Comparison of ENCODE assay signal across 26 mouse cellular contexts in the genomic region with DNA sequence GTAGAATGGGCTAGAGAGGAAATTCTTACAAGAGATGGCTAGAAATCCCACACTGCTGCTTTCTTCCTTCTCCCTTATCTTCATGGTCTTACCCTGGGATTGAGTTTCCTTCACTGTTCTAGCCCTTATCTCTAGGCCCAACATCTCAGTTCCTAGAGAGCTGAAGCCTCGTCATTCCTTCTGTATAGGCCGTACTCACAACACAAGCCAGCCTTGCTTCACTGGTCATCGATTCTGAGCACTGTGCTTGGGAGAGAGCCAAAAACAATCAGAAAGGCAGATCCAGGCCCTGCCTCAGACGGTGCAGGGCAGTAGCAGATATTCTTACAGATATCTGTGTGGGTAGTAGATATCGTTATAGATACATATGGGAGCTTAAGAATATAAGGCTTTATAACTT. TPM values are rescaled to one million over a fixed set of nuclear protein-coding genes. Genes with fewer than 3 reads are reported as not detected.
DNase-seq lines count a peak whose midpoint lies in the region; ATAC-seq and TF ChIP-seq lines count a peak whose summit lies in the region.
"Not testable (repeated sequence)": the region's sequence is repeated elsewhere in the genome, so short reads cannot be mapped to it uniquely, and the experiment has no call there.
"Had no signal": no experiment of that assay in that cellular context is flagged by ENCODE, and none has a peak within 500 bp of the region (broad histone marks: within the 10 kb centered on the region; RNA-seq: fewer than 3 reads in every experiment).

No protein-coding gene starts in this region.

- DNase-seq in G1E (ENCODE audit: low spot score); forebrain, embryonic 11.5 days (ENCODE audit: low spot score); liver, embryonic 11.5 days (ENCODE audit: low spot score); liver, postnatal 0 days; midbrain, postnatal 0 days (ENCODE audit: low spot score): not testable (repeated sequence)

- H3K9me3 ChIP-seq in G1E (replicated peaks); forebrain, embryonic 11.5 days (ENCODE audit: control insufficient read depth, low read length); heart, embryonic 14.5 days (ENCODE audit: control insufficient read depth, low read length); kidney, embryonic 15.5 days (replicated peaks); liver, embryonic 11.5 days (ENCODE audit: control insufficient read depth, low read length); liver, postnatal 0 days (ENCODE audit: low read length); midbrain, postnatal 0 days (ENCODE audit: low read length); stomach, embryonic 16.5 days (replicated peaks; ENCODE audit: control insufficient read depth, low read length): not testable (repeated sequence)

- H3K27ac ChIP-seq in forebrain, embryonic 11.5 days (ENCODE audit: low read depth, low read length); heart, embryonic 14.5 days (replicated peaks in 1 of 2; ENCODE audit: control insufficient read depth in 1 of 2, insufficient read depth in 1 of 2, low read depth in 2 of 2, low read length in 2 of 2); kidney, embryonic 15.5 days; liver, embryonic 11.5 days (ENCODE audit: low read depth, low read length); liver, postnatal 0 days (ENCODE audit: low read depth); midbrain, postnatal 0 days (ENCODE audit: low read depth, low read length); stomach, embryonic 16.5 days (ENCODE audit: low read length): not testable (repeated sequence)

- H3K27me3 ChIP-seq in G1E (ENCODE audit: insufficient read depth, low read length); forebrain, embryonic 11.5 days (ENCODE audit: control insufficient read depth, insufficient read depth, low read length); heart, embryonic 14.5 days (ENCODE audit: control insufficient read depth, insufficient read depth, low read length); kidney, embryonic 15.5 days; liver, embryonic 11.5 days (replicated peaks; ENCODE audit: control insufficient read depth, insufficient read depth, low read length); liver, postnatal 0 days (ENCODE audit: insufficient read depth, low read length); midbrain, postnatal 0 days (ENCODE audit: insufficient read depth, low read length); stomach, embryonic 16.5 days (ENCODE audit: control insufficient read depth, insufficient read depth, low read length): not testable (repeated sequence)

- not testable (repeated sequence) for H3K9ac ChIP-seq in forebrain, embryonic 11.5 days (ENCODE audit: low read length); heart, embryonic 14.5 days (ENCODE audit: low read length); kidney, embryonic 15.5 days; liver, embryonic 11.5 days (ENCODE audit: low read depth, low read length); liver, postnatal 0 days (replicated peaks); midbrain, postnatal 0 days (replicated peaks; ENCODE audit: low read length, poor library complexity, severe bottlenecking); stomach, embryonic 16.5 days (ENCODE audit: low read length)

- TF ChIP-seq CTCF in G1E (IDR thresholded peaks at IDR 0.05; ENCODE audit: low read depth, low read length); liver, postnatal 0 days (IDR thresholded peaks at IDR 0.05; ENCODE audit: low read depth); midbrain, postnatal 0 days (IDR thresholded peaks at IDR 0.05): not testable (repeated sequence)

- 82% methylated on average over 3 of the region's 5 CpGs for WGBS in forebrain, embryonic 11.5 days
- 36% methylated on average over 3 of the region's 5 CpGs for WGBS in heart, embryonic 14.5 days
- WGBS in kidney, embryonic 15.5 days = 56% methylated on average over 4 of the region's 5 CpGs
- WGBS in liver, embryonic 11.5 days = 61% methylated on average over 3 of the region's 5 CpGs
- WGBS in liver, postnatal 0 days (ENCODE audit: insufficient replicate concordance) = 44% methylated on average over 3 of the region's 5 CpGs
- WGBS in midbrain, postnatal 0 days = 67% methylated on average over 3 of the region's 5 CpGs
- WGBS in stomach, embryonic 16.5 days = 60% methylated on average over 2 of the region's 5 CpGs

- not testable (repeated sequence) for TF ChIP-seq EP300 in liver, postnatal 0 days (IDR thresholded peaks at IDR 0.05; ENCODE audit: low read depth)

- H3K4me1 ChIP-seq in G1E (ENCODE audit: insufficient read depth, low read depth, low read length) = peaks cover 14% of the 10 kb centered on the region
- H3K4me1 ChIP-seq in forebrain, embryonic 11.5 days (replicated peaks; ENCODE audit: control insufficient read depth, insufficient read depth, low read length); heart, embryonic 14.5 days (ENCODE audit: control insufficient read depth in 2 of 2, insufficient read depth in 2 of 2, low read length in 2 of 2); kidney, embryonic 15.5 days; liver, embryonic 11.5 days (replicated peaks; ENCODE audit: control insufficient read depth, insufficient read depth, low read length); liver, postnatal 0 days (ENCODE audit: insufficient read depth); midbrain, postnatal 0 days (ENCODE audit: insufficient read depth, low read length); stomach, embryonic 16.5 days (ENCODE audit: control insufficient read depth, insufficient read depth, low read length): not testable (repeated sequence)

- peak; percentile 97 for ATAC-seq in G1E (ENCODE audit: extremely low read depth, insufficient number of reproducible peaks, low FRiP score, poor library complexity, severe bottlenecking)
- ATAC-seq in forebrain, embryonic 11.5 days (replicated peaks; ENCODE audit: low FRiP score) = 0 out of 2 replicates have a peak, but pooled peaks have one; percentile 51
- ATAC-seq in heart, embryonic 14.5 days (ENCODE audit: insufficient number of reproducible peaks, insufficient read depth, low FRiP score, low read depth) = 0 out of 2 replicates have a peak, but pooled peaks have one; percentile 39
- peak; percentile 43 for ATAC-seq in kidney, embryonic 15.5 days (replicated peaks; ENCODE audit: low FRiP score)
- ATAC-seq in liver, embryonic 11.5 days (replicated peaks; ENCODE audit: low FRiP score) = peak; percentile 68
- peak; percentile 84 for ATAC-seq in liver, postnatal 0 days
- peak; percentile 34; the same call in 1 of the 2 replicates for ATAC-seq in midbrain, postnatal 0 days (ENCODE audit: low FRiP score)
- ATAC-seq in stomach, embryonic 16.5 days (ENCODE audit: insufficient read depth, low FRiP score) = peak; percentile 69; the same call in 1 of the 2 replicates

- H3K4me3 ChIP-seq in G1E (ENCODE audit: low read depth, low read length); forebrain, embryonic 11.5 days (ENCODE audit: low read depth, low read length); heart, embryonic 14.5 days (ENCODE audit: control insufficient read depth in 1 of 2, insufficient read depth in 1 of 2, low read depth in 1 of 2, low read length in 2 of 2); kidney, embryonic 15.5 days (replicated peaks); liver, embryonic 11.5 days (ENCODE audit: low read depth, low read length); liver, postnatal 0 days (ENCODE audit: low read depth, low read length); midbrain, postnatal 0 days (ENCODE audit: low read depth, low read length); stomach, embryonic 16.5 days (replicated peaks; ENCODE audit: low read length): not testable (repeated sequence)

- not testable (repeated sequence) for H3K4me2 ChIP-seq in forebrain, embryonic 11.5 days (ENCODE audit: low read depth, low read length, severe bottlenecking); heart, embryonic 14.5 days (ENCODE audit: low read length); kidney, embryonic 15.5 days; liver, embryonic 11.5 days; liver, postnatal 0 days (ENCODE audit: low read depth, low read length); midbrain, postnatal 0 days (ENCODE audit: low read depth, low read length, poor library complexity, severe bottlenecking); stomach, embryonic 16.5 days (ENCODE audit: low read depth, low read length)

- not testable (repeated sequence) for H3K36me3 ChIP-seq in G1E (replicated peaks); forebrain, embryonic 11.5 days (ENCODE audit: control insufficient read depth, insufficient read depth, low read length); heart, embryonic 14.5 days (ENCODE audit: control insufficient read depth, insufficient read depth, low read length); kidney, embryonic 15.5 days; liver, embryonic 11.5 days (ENCODE audit: control insufficient read depth, insufficient read depth, low read length); liver, postnatal 0 days (replicated peaks; ENCODE audit: insufficient read depth, low read length); midbrain, postnatal 0 days (ENCODE audit: insufficient read depth, low read length); stomach, embryonic 16.5 days (ENCODE audit: control insufficient read depth, insufficient read depth, low read length)

RNA-seq across cellular contexts. Expression of gene Gm47996, which starts 1.4 kb away (rescaled TPM):
- total RNA-seq in G1E (2014; fragmentation: Nextera tagmentation) = 7.4 and 8.8 TPM in 2 replicates
- 2.6 and 4.9 TPM in 2 replicates for total RNA-seq in G1E (2017)
- polyA plus RNA-seq in G1E (2012) = 0.86 and 1.3 TPM in 2 replicates
- polyA plus RNA-seq in forebrain, embryonic 11.5 days (2014; fragmentation: Nextera tagmentation; extraction: Ambion mirVana) = not detected in 2 replicates
- not detected in 2 replicates for polyA plus RNA-seq in heart, embryonic 14.5 days (2014; fragmentation: Nextera tagmentation; extraction: Ambion mirVana)
- polyA plus RNA-seq in kidney, embryonic 15.5 days (2015; fragmentation: Nextera tagmentation; extraction: Ambion mirVana) = 0.19 and 0.71 TPM in 2 replicates
- polyA plus RNA-seq in liver, embryonic 11.5 days (2014; fragmentation: Nextera tagmentation; extraction: Ambion mirVana) = 0.26 and 0.27 TPM in 2 replicates
- 0.12 and 0.20 TPM in 2 replicates for polyA plus RNA-seq in liver, postnatal 0 days (2015; fragmentation: Nextera tagmentation; extraction: Ambion mirVana)
- total RNA-seq in midbrain, postnatal 0 days (2014; rRNA removed) = not detected in 2 replicates
- polyA plus RNA-seq in midbrain, postnatal 0 days (2015; fragmentation: Nextera tagmentation; extraction: Ambion mirVana) = not detected in 2 replicates
- not detected in 2 replicates for polyA plus RNA-seq in stomach, embryonic 16.5 days (2015; fragmentation: Nextera tagmentation; extraction: Ambion mirVana)
- total RNA-seq: adrenal gland, postnatal 10 days; heart, adult 2 months; heart, postnatal 4 days; layer of hippocampus, postnatal 10 days; left cerebral cortex, adult 2 months; left cerebral cortex, postnatal 36 days; liver, adult 2 months had no signal
- polyA plus RNA-seq: cerebellum, adult 2 months; embryonic facial prominence, embryonic 14.5 days; heart, adult 2 months; heart, embryonic 16.5 days; hindbrain, embryonic 16.5 days; intestine, postnatal 0 days; liver, adult 2 months; lung, postnatal 0 days; macrophage; neural tube, embryonic 15.5 days; thymus, postnatal 0 days had no signal

RNA-seq across cellular contexts. Expression of gene 3110040M04Rik, which starts 4.6 kb away (rescaled TPM):
- total RNA-seq in G1E (2014; fragmentation: Nextera tagmentation) (4.4 and 13.5 TPM in 2 replicates), G1E (2017) (5.3 and 5.9 TPM in 2 replicates)
- 2.4 and 3.7 TPM in 2 replicates for polyA plus RNA-seq in G1E (2012)
- polyA plus RNA-seq in forebrain, embryonic 11.5 days (2014; fragmentation: Nextera tagmentation; extraction: Ambion mirVana) = not detected in 2 replicates
- not detected in 2 replicates for polyA plus RNA-seq in heart, embryonic 14.5 days (2014; fragmentation: Nextera tagmentation; extraction: Ambion mirVana)
- polyA plus RNA-seq in kidney, embryonic 15.5 days (2015; fragmentation: Nextera tagmentation; extraction: Ambion mirVana) = 0.42 and 0.55 TPM in 2 replicates
- 1.0 and 1.2 TPM in 2 replicates for polyA plus RNA-seq in liver, embryonic 11.5 days (2014; fragmentation: Nextera tagmentation; extraction: Ambion mirVana)
- 0.28 TPM in 1 of 2 replicates, not detected in the other for polyA plus RNA-seq in liver, postnatal 0 days (2015; fragmentation: Nextera tagmentation; extraction: Ambion mirVana)
- not detected in 2 replicates for total RNA-seq in midbrain, postnatal 0 days (2014; rRNA removed)
- not detected in 2 replicates for polyA plus RNA-seq in midbrain, postnatal 0 days (2015; fragmentation: Nextera tagmentation; extraction: Ambion mirVana)
- polyA plus RNA-seq in stomach, embryonic 16.5 days (2015; fragmentation: Nextera tagmentation; extraction: Ambion mirVana) = 0.14 TPM in 1 of 2 replicates, not detected in the other
- total RNA-seq: adrenal gland, postnatal 10 days; gastrocnemius, postnatal 25 days; heart, adult 2 months; heart, postnatal 4 days; layer of hippocampus, postnatal 10 days; left cerebral cortex, adult 2 months; left cerebral cortex, postnatal 36 days; liver, adult 2 months had no signal
- polyA plus RNA-seq: cerebellum, adult 2 months; embryonic facial prominence, embryonic 14.5 days; heart, adult 2 months; heart, embryonic 16.5 days; hindbrain, embryonic 16.5 days; intestine, postnatal 0 days; liver, adult 2 months; lung, postnatal 0 days; macrophage; midbrain, embryonic 12.5 days; neural tube, embryonic 15.5 days; thymus, postnatal 0 days had no signal

RNA-seq across cellular contexts. Expression of gene Gm47995, which starts 10.2 kb away (rescaled TPM):
- total RNA-seq in G1E (2014; fragmentation: Nextera tagmentation) = 27.2 and 31.3 TPM in 2 replicates
- total RNA-seq in G1E (2017) = 7.3 and 9.3 TPM in 2 replicates
- polyA plus RNA-seq in G1E (2012) = 3.6 and 4.1 TPM in 2 replicates
- polyA plus RNA-seq in forebrain, embryonic 11.5 days (2014; fragmentation: Nextera tagmentation; extraction: Ambion mirVana) = not detected in 2 replicates
- polyA plus RNA-seq in heart, embryonic 14.5 days (2014; fragmentation: Nextera tagmentation; extraction: Ambion mirVana) = not detected in 2 replicates
- 0.25 and 0.51 TPM in 2 replicates for polyA plus RNA-seq in kidney, embryonic 15.5 days (2015; fragmentation: Nextera tagmentation; extraction: Ambion mirVana)
- 0.36 and 0.52 TPM in 2 replicates for polyA plus RNA-seq in liver, embryonic 11.5 days (2014; fragmentation: Nextera tagmentation; extraction: Ambion mirVana)
- 0.26 and 0.31 TPM in 2 replicates for polyA plus RNA-seq in liver, postnatal 0 days (2015; fragmentation: Nextera tagmentation; extraction: Ambion mirVana)
- total RNA-seq in midbrain, postnatal 0 days (2014; rRNA removed) = not detected in 2 replicates
- polyA plus RNA-seq in midbrain, postnatal 0 days (2015; fragmentation: Nextera tagmentation; extraction: Ambion mirVana) = not detected in 2 replicates
- polyA plus RNA-seq in stomach, embryonic 16.5 days (2015; fragmentation: Nextera tagmentation; extraction: Ambion mirVana) = not detected in 2 replicates
- total RNA-seq: adrenal gland, postnatal 10 days; gastrocnemius, postnatal 25 days; heart, adult 2 months; heart, postnatal 4 days; layer of hippocampus, postnatal 10 days; left cerebral cortex, adult 2 months; left cerebral cortex, postnatal 36 days; liver, adult 2 months had no signal
- polyA plus RNA-seq: cerebellum, adult 2 months; heart, adult 2 months; heart, embryonic 16.5 days; hindbrain, embryonic 16.5 days; intestine, postnatal 0 days; liver, adult 2 months; macrophage; midbrain, embryonic 12.5 days; neural tube, embryonic 15.5 days; thymus, postnatal 0 days had no signal

RNA-seq across cellular contexts. Expression of gene Gm8947, which starts 16.3 kb away (rescaled TPM):
- total RNA-seq in G1E (2014; fragmentation: Nextera tagmentation) = 8.3 and 14.5 TPM in 2 replicates
- 3.4 and 4.8 TPM in 2 replicates for total RNA-seq in G1E (2017)
- 0.56 and 0.67 TPM in 2 replicates for polyA plus RNA-seq in G1E (2012)
- polyA plus RNA-seq in forebrain, embryonic 11.5 days (2014; fragmentation: Nextera tagmentation; extraction: Ambion mirVana) = 0.16 and 0.19 TPM in 2 replicates
- not detected in 2 replicates for polyA plus RNA-seq in heart, embryonic 14.5 days (2014; fragmentation: Nextera tagmentation; extraction: Ambion mirVana)
- polyA plus RNA-seq in kidney, embryonic 15.5 days (2015; fragmentation: Nextera tagmentation; extraction: Ambion mirVana) = 0.26 and 0.46 TPM in 2 replicates
- 0.55 and 1.1 TPM in 2 replicates for polyA plus RNA-seq in liver, embryonic 11.5 days (2014; fragmentation: Nextera tagmentation; extraction: Ambion mirVana)
- polyA plus RNA-seq in liver, postnatal 0 days (2015; fragmentation: Nextera tagmentation; extraction: Ambion mirVana) = 0.28 and 0.37 TPM in 2 replicates
- not detected in 2 replicates for total RNA-seq in midbrain, postnatal 0 days (2014; rRNA removed)
- not detected in 2 replicates for polyA plus RNA-seq in midbrain, postnatal 0 days (2015; fragmentation: Nextera tagmentation; extraction: Ambion mirVana)
- 0.10 and 0.15 TPM in 2 replicates for polyA plus RNA-seq in stomach, embryonic 16.5 days (2015; fragmentation: Nextera tagmentation; extraction: Ambion mirVana)
- total RNA-seq: adrenal gland, postnatal 10 days; heart, adult 2 months; layer of hippocampus, postnatal 10 days; left cerebral cortex, adult 2 months; left cerebral cortex, postnatal 36 days; liver, adult 2 months had no signal
- polyA plus RNA-seq: cerebellum, adult 2 months; embryonic facial prominence, embryonic 14.5 days; heart, adult 2 months; heart, embryonic 16.5 days; hindbrain, embryonic 16.5 days; intestine, postnatal 0 days; liver, adult 2 months; lung, postnatal 0 days; macrophage; midbrain, embryonic 12.5 days; neural tube, embryonic 15.5 days; thymus, postnatal 0 days had no signal

RNA-seq across cellular contexts. Expression of gene Gm47985, which starts 26.2 kb away (rescaled TPM):
- total RNA-seq in G1E (2014; fragmentation: Nextera tagmentation) = 10.1 and 13.5 TPM in 2 replicates
- total RNA-seq in G1E (2017) = 4.3 and 4.8 TPM in 2 replicates
- polyA plus RNA-seq in G1E (2012) = 1.4 and 2.0 TPM in 2 replicates
- 0.87 and 1.00 TPM in 2 replicates for polyA plus RNA-seq in forebrain, embryonic 11.5 days (2014; fragmentation: Nextera tagmentation; extraction: Ambion mirVana)
- 0.34 TPM in 1 of 2 replicates, not detected in the other for polyA plus RNA-seq in heart, embryonic 14.5 days (2014; fragmentation: Nextera tagmentation; extraction: Ambion mirVana)
- polyA plus RNA-seq in kidney, embryonic 15.5 days (2015; fragmentation: Nextera tagmentation; extraction: Ambion mirVana) = 0.22 and 0.31 TPM in 2 replicates
- 1.7 and 1.9 TPM in 2 replicates for polyA plus RNA-seq in liver, embryonic 11.5 days (2014; fragmentation: Nextera tagmentation; extraction: Ambion mirVana)
- 0.60 and 0.67 TPM in 2 replicates for polyA plus RNA-seq in liver, postnatal 0 days (2015; fragmentation: Nextera tagmentation; extraction: Ambion mirVana)
- not detected in 2 replicates for total RNA-seq in midbrain, postnatal 0 days (2014; rRNA removed)
- polyA plus RNA-seq in midbrain, postnatal 0 days (2015; fragmentation: Nextera tagmentation; extraction: Ambion mirVana) = not detected in 2 replicates
- 0.08 and 0.15 TPM in 2 replicates for polyA plus RNA-seq in stomach, embryonic 16.5 days (2015; fragmentation: Nextera tagmentation; extraction: Ambion mirVana)
- total RNA-seq: adrenal gland, postnatal 10 days; gastrocnemius, postnatal 25 days; layer of hippocampus, postnatal 10 days; left cerebral cortex, adult 2 months; left cerebral cortex, postnatal 36 days; liver, adult 2 months had no signal
- polyA plus RNA-seq: cerebellum, adult 2 months; hindbrain, embryonic 16.5 days; liver, adult 2 months; macrophage; neural tube, embryonic 15.5 days; thymus, postnatal 0 days had no signal

Comparison
In these comparisons a context has a peak if more than half of its experiments do, and no peak if none do; other contexts are left out.
1. ATAC-seq: peak in every context shown above with its lines; median percentile 97 in G1E; 84 in liver, postnatal 0 days; 69 in stomach, embryonic 16.5 days; 68 in liver, embryonic 11.5 days; 51 in forebrain, embryonic 11.5 days; 43 in kidney, embryonic 15.5 days; 39 in heart, embryonic 14.5 days; 34 in midbrain, postnatal 0 days.